Mouse (Mus musculus): ENCODE results near the gene Map6. TPM values are rescaled to one million over a fixed set of nuclear protein-coding genes. Genes with fewer than 3 reads are reported as not detected.

Gene Map6
- polyA plus RNA-seq, 1 experiment from 2014 or later, result 2.0 TPM

- Histone ChIP-seq H3K9me3 (replicated peaks; ENCODE audit: control insufficient read depth, low read length) (no peaks in the 10 kb centered on the region), H3K27ac (ENCODE audit: low read depth, low read length) (no peak overlapping the region), H3K4me1 (ENCODE audit: control insufficient read depth, insufficient read depth, low read length) (0 out of 2 replicates have a peak, but pooled peaks cover 5% of the 10 kb centered on the region), H3K4me3 (ENCODE audit: low read depth, low read length) (peak overlapping the region; percentile 45), H3K4me2 (peak overlapping the region; percentile 67), H3K36me3 (ENCODE audit: control insufficient read depth, insufficient read depth, low read length) (no peaks in the 10 kb centered on the region), H3K27me3 (ENCODE audit: control insufficient read depth, insufficient read depth, low read length) (peaks cover 18% of the 10 kb centered on the region), H3K9ac (ENCODE audit: low read depth, low read length) (peak overlapping the region; percentile 22; the same call in 1 of the 2 replicates)
- ATAC-seq (replicated peaks; ENCODE audit: insufficient number of reproducible peaks, low FRiP score, low TSS enrichment), result no peak
- WGBS (ENCODE audit: insufficient replicate concordance), result under 1% methylated on average over 41 of the region's 44 CpGs
Observed at GRCm38 (mm10) chr7:99248906-99249581, 18.2 kb upstream of the Map6 start.

GRCm38 (mm10) chr7:99249582-99249911 lies 17.7 kb upstream of the Map6 start:
- no peaks in the 10 kb centered on the region for H3K9me3 ChIP-seq (replicated peaks; ENCODE audit: control insufficient read depth, low read length)
- no peaks in the 10 kb centered on the region for H3K36me3 ChIP-seq (ENCODE audit: control insufficient read depth, insufficient read depth, low read length)
- peak; percentile 48; the same call in 1 of the 2 replicates for ATAC-seq (replicated peaks; ENCODE audit: insufficient number of reproducible peaks, low FRiP score, low TSS enrichment)
- H3K4me1 ChIP-seq (ENCODE audit: control insufficient read depth, insufficient read depth, low read length), result peaks cover 5% of the 10 kb centered on the region; the same call in 1 of the 2 replicates
- peaks cover 18% of the 10 kb centered on the region for H3K27me3 ChIP-seq (ENCODE audit: control insufficient read depth, insufficient read depth, low read length)
- 2% methylated on average over 10 of the region's 10 CpGs for WGBS (ENCODE audit: insufficient replicate concordance)
- H3K27ac ChIP-seq (ENCODE audit: low read depth, low read length), result no peak overlapping the region
- H3K9ac ChIP-seq (ENCODE audit: low read depth, low read length), result no peak overlapping the region
- H3K4me3 ChIP-seq (ENCODE audit: low read depth, low read length), result peak overlapping the region; percentile 45
- H3K4me2 ChIP-seq, result peak overlapping the region; percentile 67

GRCm38 (mm10) chr7:99250386-99250785 lies 16.9 kb upstream of the Map6 start:
- Histone ChIP-seq H3K27me3 (ENCODE audit: control insufficient read depth, insufficient read depth, low read length) (peaks cover 18% of the 10 kb centered on the region), H3K36me3 (ENCODE audit: control insufficient read depth, insufficient read depth, low read length) (no peaks in the 10 kb centered on the region), H3K4me2 (no peak overlapping the region), H3K4me1 (ENCODE audit: control insufficient read depth, insufficient read depth, low read length) (peaks cover 9% of the 10 kb centered on the region; the same call in 1 of the 2 replicates), H3K9me3 (replicated peaks; ENCODE audit: control insufficient read depth, low read length) (no peaks in the 10 kb centered on the region), H3K4me3 (ENCODE audit: low read depth, low read length) (no peak overlapping the region), H3K9ac (ENCODE audit: low read depth, low read length) (no peak overlapping the region), H3K27ac (ENCODE audit: low read depth, low read length) (no peak overlapping the region)
- no peak for ATAC-seq (replicated peaks; ENCODE audit: insufficient number of reproducible peaks, low FRiP score, low TSS enrichment)
- WGBS (ENCODE audit: insufficient replicate concordance), result 21% methylated on average over 9 of the region's 9 CpGs

DNA sequence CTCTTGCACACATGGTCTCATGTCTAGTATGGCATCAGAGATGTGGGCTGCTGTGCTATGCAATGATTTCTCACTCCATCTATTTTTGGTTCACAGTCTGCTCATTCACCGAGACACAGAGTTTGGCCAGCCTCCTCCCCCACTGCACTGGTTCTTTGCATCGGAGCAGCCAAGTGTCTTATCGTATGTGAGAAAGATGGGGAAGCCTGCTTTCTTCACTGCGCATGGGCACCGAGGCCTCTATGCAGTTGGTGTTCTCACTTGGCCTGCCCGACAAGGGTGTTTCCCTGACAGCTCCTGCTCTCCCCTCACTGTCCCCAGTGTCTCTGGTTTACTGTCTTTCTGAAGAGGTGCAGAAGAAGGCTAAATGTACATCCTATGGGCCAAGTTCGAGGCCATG lies 12.2 kb upstream of the Map6 start:
- Histone ChIP-seq H3K4me1 (ENCODE audit: control insufficient read depth, insufficient read depth, low read length) (peaks cover 6% of the 10 kb centered on the region; the same call in 1 of the 2 replicates), H3K9me3 (replicated peaks; ENCODE audit: control insufficient read depth, low read length) (no peaks in the 10 kb centered on the region), H3K27me3 (ENCODE audit: control insufficient read depth, insufficient read depth, low read length) (peaks cover 4% of the 10 kb centered on the region), H3K4me3 (ENCODE audit: low read depth, low read length) (no peak overlapping the region), H3K4me2 (no peak overlapping the region), H3K36me3 (ENCODE audit: control insufficient read depth, insufficient read depth, low read length) (no peaks in the 10 kb centered on the region), H3K9ac (ENCODE audit: low read depth, low read length) (no peak overlapping the region), H3K27ac (ENCODE audit: low read depth, low read length) (no peak overlapping the region)
- no peak for ATAC-seq (replicated peaks; ENCODE audit: insufficient number of reproducible peaks, low FRiP score, low TSS enrichment)
- WGBS (ENCODE audit: insufficient replicate concordance), result 35% methylated on average over 7 of the region's 7 CpGs

DNA sequence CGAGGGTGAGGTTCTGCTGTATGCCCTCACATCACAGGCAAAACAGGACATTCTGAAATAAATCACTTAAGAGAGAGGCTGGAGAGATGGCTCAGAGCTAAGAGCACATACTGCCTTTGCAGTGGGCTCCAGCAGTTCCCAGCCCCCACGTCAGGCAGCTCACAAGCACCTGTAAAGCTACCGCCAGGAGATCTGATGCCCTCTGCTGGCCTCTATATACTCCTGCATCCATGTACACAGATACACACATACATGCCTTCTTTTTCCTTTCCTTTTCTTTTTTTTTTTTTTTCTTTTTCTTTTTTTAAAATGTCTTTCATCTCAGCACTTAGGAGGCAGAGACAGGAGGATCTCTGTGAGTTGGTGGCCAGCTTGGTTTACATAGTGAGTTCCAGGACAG lies 5.3 kb upstream of the Map6 start:
- WGBS (ENCODE audit: insufficient replicate concordance), result 40% methylated on average over 3 of the region's 3 CpGs
- H3K9me3 ChIP-seq (replicated peaks; ENCODE audit: control insufficient read depth, low read length), result no peaks in the 10 kb centered on the region
- no peaks in the 10 kb centered on the region for H3K4me1 ChIP-seq (ENCODE audit: control insufficient read depth, insufficient read depth, low read length)
- no peak overlapping the region for H3K4me3 ChIP-seq (ENCODE audit: low read depth, low read length)
- H3K27me3 ChIP-seq (ENCODE audit: control insufficient read depth, insufficient read depth, low read length), result peaks cover 22% of the 10 kb centered on the region
- no peak overlapping the region for H3K27ac ChIP-seq (ENCODE audit: low read depth, low read length)
- H3K4me2 ChIP-seq, result no peak overlapping the region
- H3K9ac ChIP-seq (ENCODE audit: low read depth, low read length), result no peak overlapping the region
- no peak for ATAC-seq (replicated peaks; ENCODE audit: insufficient number of reproducible peaks, low FRiP score, low TSS enrichment)
- no peaks in the 10 kb centered on the region for H3K36me3 ChIP-seq (ENCODE audit: control insufficient read depth, insufficient read depth, low read length)

DNA sequence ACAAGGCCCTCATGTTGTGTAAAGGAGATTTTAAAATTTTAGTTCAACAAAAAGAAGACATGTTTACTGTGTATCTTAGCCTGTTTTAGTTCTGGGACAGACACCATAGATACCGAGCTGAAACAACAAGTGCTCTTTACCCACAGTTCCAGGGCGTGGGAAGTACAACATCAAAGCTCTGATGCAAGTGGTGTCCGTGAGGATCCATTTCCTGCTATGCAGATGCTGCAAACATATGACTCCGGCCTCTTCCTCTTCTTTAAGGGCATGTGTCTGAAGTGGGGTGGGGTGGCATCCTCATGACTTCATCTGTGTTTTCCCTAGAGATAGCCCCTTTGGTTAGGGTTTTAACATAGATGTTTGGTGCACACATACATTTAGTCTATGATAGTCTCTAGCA lies 3.7 kb upstream of the Map6 start:
- peaks cover 7% of the 10 kb centered on the region; the same call in 1 of the 2 replicates for H3K4me1 ChIP-seq (ENCODE audit: control insufficient read depth, insufficient read depth, low read length)
- no peak overlapping the region for H3K4me2 ChIP-seq
- peaks cover 38% of the 10 kb centered on the region for H3K27me3 ChIP-seq (ENCODE audit: control insufficient read depth, insufficient read depth, low read length)
- H3K9me3 ChIP-seq (replicated peaks; ENCODE audit: control insufficient read depth, low read length), result no peaks in the 10 kb centered on the region
- H3K36me3 ChIP-seq (ENCODE audit: control insufficient read depth, insufficient read depth, low read length), result no peaks in the 10 kb centered on the region
- 56% methylated on average over 4 of the region's 4 CpGs for WGBS (ENCODE audit: insufficient replicate concordance)
- H3K9ac ChIP-seq (ENCODE audit: low read depth, low read length), result no peak overlapping the region
- H3K27ac ChIP-seq (ENCODE audit: low read depth, low read length), result no peak overlapping the region
- no peak for ATAC-seq (replicated peaks; ENCODE audit: insufficient number of reproducible peaks, low FRiP score, low TSS enrichment)
- no peak overlapping the region for H3K4me3 ChIP-seq (ENCODE audit: low read depth, low read length)

DNA sequence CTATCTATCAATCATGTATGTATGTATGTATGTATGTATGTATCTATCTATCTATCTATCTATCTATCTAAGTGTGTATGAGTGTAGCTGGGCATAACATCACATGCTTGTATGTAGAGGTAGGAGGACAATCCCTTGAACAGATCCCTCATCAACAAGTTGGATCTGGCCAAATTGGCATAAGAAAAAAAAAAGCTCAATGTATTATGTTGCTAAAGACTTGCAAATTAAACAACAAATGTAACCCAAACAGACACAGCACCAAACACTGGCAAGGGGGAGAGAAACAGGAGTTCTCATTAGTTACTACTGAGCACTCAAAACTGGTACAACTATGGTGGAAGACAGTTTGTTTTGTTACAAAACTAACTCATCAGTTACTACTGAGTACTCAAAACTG lies 2.6 kb upstream of the Map6 start:
- Histone ChIP-seq H3K9me3 (replicated peaks; ENCODE audit: control insufficient read depth, low read length) (no peaks in the 10 kb centered on the region), H3K4me1 (ENCODE audit: control insufficient read depth, insufficient read depth, low read length) (peaks cover 12% of the 10 kb centered on the region), H3K4me2 (no peak overlapping the region), H3K9ac (ENCODE audit: low read depth, low read length) (no peak overlapping the region), H3K27ac (ENCODE audit: low read depth, low read length) (no peak overlapping the region), H3K27me3 (ENCODE audit: control insufficient read depth, insufficient read depth, low read length) (peaks cover 49% of the 10 kb centered on the region), H3K36me3 (ENCODE audit: control insufficient read depth, insufficient read depth, low read length) (no peaks in the 10 kb centered on the region), H3K4me3 (ENCODE audit: low read depth, low read length) (no peak overlapping the region)
- ATAC-seq (replicated peaks; ENCODE audit: insufficient number of reproducible peaks, low FRiP score, low TSS enrichment), result no peak

GRCm38 (mm10) chr7:99267897-99268505 lies 754 bp downstream of the Map6 start:
- 1% methylated on average over 59 of the region's 59 CpGs for WGBS (ENCODE audit: insufficient replicate concordance)
- Histone ChIP-seq H3K4me2 (peak overlapping the region; percentile 83), H3K9ac (ENCODE audit: low read depth, low read length) (peak overlapping the region; percentile 36), H3K9me3 (replicated peaks; ENCODE audit: control insufficient read depth, low read length) (no peaks in the 10 kb centered on the region), H3K27ac (ENCODE audit: low read depth, low read length) (no peak overlapping the region), H3K4me3 (ENCODE audit: low read depth, low read length) (peak overlapping the region; percentile 54), H3K36me3 (ENCODE audit: control insufficient read depth, insufficient read depth, low read length) (no peaks in the 10 kb centered on the region), H3K4me1 (ENCODE audit: control insufficient read depth, insufficient read depth, low read length) (peaks cover 21% of the 10 kb centered on the region), H3K27me3 (ENCODE audit: control insufficient read depth, insufficient read depth, low read length) (peaks cover 52% of the 10 kb centered on the region)
- peak; percentile 52; the same call in 1 of the 2 replicates for ATAC-seq (replicated peaks; ENCODE audit: insufficient number of reproducible peaks, low FRiP score, low TSS enrichment)

DNA sequence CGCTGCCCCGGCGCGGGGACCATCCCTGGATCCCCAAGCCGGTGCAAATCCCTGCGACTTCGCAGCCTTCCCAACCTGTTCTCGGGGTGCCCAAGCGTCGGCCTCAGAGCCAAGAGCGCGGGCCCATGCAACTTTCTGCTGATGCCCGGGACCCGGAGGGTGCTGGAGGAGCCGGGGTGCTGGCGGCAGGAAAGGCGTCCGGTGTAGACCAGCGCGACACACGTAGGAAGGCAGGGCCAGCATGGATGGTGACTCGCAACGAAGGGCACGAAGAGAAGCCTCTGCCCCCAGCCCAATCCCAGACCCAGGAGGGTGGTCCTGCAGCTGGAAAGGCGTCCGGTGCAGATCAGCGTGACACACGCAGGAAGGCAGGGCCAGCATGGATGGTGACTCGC lies 1.3 kb downstream of the Map6 start:
- peaks cover 21% of the 10 kb centered on the region for H3K4me1 ChIP-seq (ENCODE audit: control insufficient read depth, insufficient read depth, low read length)
- peak overlapping the region; percentile 83 for H3K4me2 ChIP-seq
- 2% methylated on average over 29 of the region's 29 CpGs for WGBS (ENCODE audit: insufficient replicate concordance)
- H3K27ac ChIP-seq (ENCODE audit: low read depth, low read length), result no peak overlapping the region
- peak; percentile 47; the same call in 1 of the 2 replicates for ATAC-seq (replicated peaks; ENCODE audit: insufficient number of reproducible peaks, low FRiP score, low TSS enrichment)
- H3K9me3 ChIP-seq (replicated peaks; ENCODE audit: control insufficient read depth, low read length), result no peaks in the 10 kb centered on the region
- H3K4me3 ChIP-seq (ENCODE audit: low read depth, low read length), result peak overlapping the region; percentile 54
- H3K9ac ChIP-seq (ENCODE audit: low read depth, low read length), result peak overlapping the region; percentile 36
- no peaks in the 10 kb centered on the region for H3K36me3 ChIP-seq (ENCODE audit: control insufficient read depth, insufficient read depth, low read length)
- peaks cover 54% of the 10 kb centered on the region for H3K27me3 ChIP-seq (ENCODE audit: control insufficient read depth, insufficient read depth, low read length)
